22 mouse cellular contexts compared by ENCODE assay signal in the genomic region with DNA sequence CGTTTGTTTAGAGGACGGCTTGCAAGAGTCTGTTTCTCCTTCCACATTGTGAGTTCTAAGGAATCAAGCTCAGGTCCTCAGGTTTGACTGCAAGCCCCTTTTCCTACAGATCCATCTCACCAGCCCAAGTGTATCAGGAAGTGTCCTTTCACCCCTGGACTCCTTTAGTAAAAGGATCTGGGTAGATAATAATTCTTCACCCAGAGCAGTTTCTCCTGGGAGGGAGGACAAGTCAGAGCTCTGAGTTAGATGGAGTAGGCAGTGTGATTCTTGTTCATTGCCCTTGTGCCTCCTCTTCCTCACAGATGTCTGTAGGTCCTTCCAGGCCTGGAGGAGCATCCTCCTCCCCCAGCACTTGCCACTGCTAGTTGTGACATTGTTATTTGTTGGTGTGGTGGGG. TPM values are rescaled to one million over a fixed set of nuclear protein-coding genes. Genes with fewer than 3 reads are reported as not detected.
A peak's percentile ranks its signal among the peaks of the same experiment; 100 is the strongest.
DNase-seq lines count a peak whose midpoint lies in the region; ATAC-seq lines count a peak whose summit lies in the region.
"Had no signal": no experiment of that assay in that cellular context is flagged by ENCODE, and none has a peak within 500 bp of the region (broad histone marks: within the 10 kb centered on the region; RNA-seq: fewer than 3 reads in every experiment).

No protein-coding gene starts in this region.

- H3K4me3 ChIP-seq in liver, embryonic 12.5 days, result no peak overlapping the region
- H3K4me3 ChIP-seq in liver, embryonic 11.5 days (ENCODE audit: low read depth, low read length), result no peak overlapping the region
- no peak overlapping the region for H3K4me3 ChIP-seq in liver, embryonic 15.5 days (replicated peaks)
- H3K4me3 ChIP-seq: embryonic facial prominence, embryonic 10.5 days; embryonic facial prominence, embryonic 12.5 days; erythroblast, embryonic 14.5 days; forebrain, embryonic 10.5 days; forebrain, embryonic 12.5 days had no signal

- H3K4me1 ChIP-seq in liver, embryonic 12.5 days, result peaks cover 56% of the 10 kb centered on the region
- peaks cover 13% of the 10 kb centered on the region for H3K4me1 ChIP-seq in liver, embryonic 11.5 days (replicated peaks; ENCODE audit: control insufficient read depth, insufficient read depth, low read length)
- peaks cover 37% of the 10 kb centered on the region for H3K4me1 ChIP-seq in liver, embryonic 15.5 days (replicated peaks)
- H3K4me1 ChIP-seq: embryonic facial prominence, embryonic 10.5 days; embryonic facial prominence, embryonic 12.5 days; forebrain, embryonic 10.5 days; forebrain, embryonic 12.5 days had no signal

- peaks cover 72% of the 10 kb centered on the region for H3K36me3 ChIP-seq in liver, embryonic 12.5 days
- H3K36me3 ChIP-seq in liver, embryonic 11.5 days (ENCODE audit: control insufficient read depth, insufficient read depth, low read length), result peaks cover 7% of the 10 kb centered on the region; the same call in 1 of the 2 replicates
- H3K36me3 ChIP-seq in liver, embryonic 15.5 days (replicated peaks), result peaks cover 26% of the 10 kb centered on the region

- peak overlapping the region; percentile 51; the same call in 1 of the 2 replicates for H3K27ac ChIP-seq in liver, embryonic 12.5 days
- no peak overlapping the region for H3K27ac ChIP-seq in liver, embryonic 11.5 days (ENCODE audit: low read depth, low read length)
- H3K27ac ChIP-seq in liver, embryonic 15.5 days (replicated peaks), result peak overlapping the region; percentile 41; the same call in 1 of the 2 replicates
- H3K27ac ChIP-seq: embryonic facial prominence, embryonic 10.5 days; embryonic facial prominence, embryonic 12.5 days; forebrain, embryonic 10.5 days; forebrain, embryonic 12.5 days had no signal

- DNase-seq in heart, adult 11 months, result peak; percentile 78
- DNase-seq in heart, adult 9 months (ENCODE audit: low spot score in 2 of 2), result no peak
- no peak for DNase-seq in liver, embryonic 11.5 days (ENCODE audit: low spot score)
- no peak for DNase-seq in liver
- DNase-seq in embryo, embryonic 11 days, result no peak
- DNase-seq: adrenal gland, adult 2 months; adrenal gland, postnatal 10 days; adrenal gland, postnatal 25 days; cerebellum, adult 11 months; cerebellum, adult 18-20 months; cerebellum, adult 8-10 months; cerebellum, adult 9-11 months; cerebellum, postnatal 14 days; cerebellum, postnatal 36 days had no signal

- no peak for ATAC-seq in liver, embryonic 12.5 days
- no peak for ATAC-seq in liver, embryonic 11.5 days (replicated peaks; ENCODE audit: low FRiP score)
- no peak for ATAC-seq in liver, embryonic 15.5 days (ENCODE audit: insufficient read depth)
- ATAC-seq: forebrain, embryonic 16.5 days had no signal

- no peaks in the 10 kb centered on the region for H3K27me3 ChIP-seq in liver, embryonic 12.5 days (replicated peaks)
- H3K27me3 ChIP-seq in liver, embryonic 11.5 days (replicated peaks; ENCODE audit: control insufficient read depth, insufficient read depth, low read length), result no peaks in the 10 kb centered on the region
- H3K27me3 ChIP-seq in liver, embryonic 15.5 days, result no peaks in the 10 kb centered on the region
- H3K27me3 ChIP-seq: embryonic facial prominence, embryonic 12.5 days; forebrain, embryonic 12.5 days had no signal

- H3K4me2 ChIP-seq in liver, embryonic 12.5 days, result no peak overlapping the region
- H3K4me2 ChIP-seq in liver, embryonic 11.5 days, result no peak overlapping the region
- H3K4me2 ChIP-seq in liver, embryonic 15.5 days, result no peak overlapping the region
- H3K4me2 ChIP-seq: embryonic facial prominence, embryonic 12.5 days; forebrain, embryonic 12.5 days had no signal

- no peak overlapping the region for H3K9ac ChIP-seq in liver, embryonic 12.5 days
- no peak overlapping the region for H3K9ac ChIP-seq in liver, embryonic 11.5 days (ENCODE audit: low read depth, low read length)
- H3K9ac ChIP-seq in liver, embryonic 15.5 days, result no peak overlapping the region
- H3K9ac ChIP-seq: embryonic facial prominence, embryonic 12.5 days; forebrain, embryonic 12.5 days had no signal

- H3K9me3 ChIP-seq in liver, embryonic 12.5 days (replicated peaks), result no peaks in the 10 kb centered on the region
- H3K9me3 ChIP-seq in liver, embryonic 11.5 days (ENCODE audit: control insufficient read depth, low read length), result no peaks in the 10 kb centered on the region
- no peaks in the 10 kb centered on the region for H3K9me3 ChIP-seq in liver, embryonic 15.5 days (replicated peaks)
- H3K9me3 ChIP-seq: embryonic facial prominence, embryonic 10.5 days; embryonic facial prominence, embryonic 12.5 days; forebrain, embryonic 10.5 days; forebrain, embryonic 12.5 days had no signal

- 88% methylated on average over 2 of the region's 2 CpGs for WGBS in liver, embryonic 12.5 days (ENCODE audit: insufficient replicate concordance)
- 83% methylated on average over 2 of the region's 2 CpGs for WGBS in liver, embryonic 11.5 days
- WGBS in liver, embryonic 15.5 days (ENCODE audit: insufficient replicate concordance), result 76% methylated on average over 2 of the region's 2 CpGs

RNA-seq across cellular contexts. Expression of a gene that starts 54.3 kb away (rescaled TPM):
- polyA plus RNA-seq in liver, embryonic 12.5 days (2016; fragmentation: Nextera tagmentation; extraction: Ambion mirVana), result 4.7 and 6.1 TPM in 2 replicates
- 9.1 and 9.4 TPM in 2 replicates for polyA plus RNA-seq in liver, embryonic 11.5 days (2014; fragmentation: Nextera tagmentation; extraction: Ambion mirVana)
- 0.76 and 1.2 TPM in 2 replicates for polyA plus RNA-seq in liver, embryonic 15.5 days (2015; fragmentation: Nextera tagmentation; extraction: Ambion mirVana)
